Mouse (Mus musculus) neural tube, embryonic 10.5 days (tissue): ENCODE results near the gene Tubgcp6.

Experiments
- DNase-seq: peaks from one replicate; pipeline ENCODE4 v3.0.0-alpha.2; 2017; ENCODE audit warnings: low spot score; ENCODE audit errors: extremely low spot score

Tubgcp6 gene

GRCm38 (mm10) chr15:89141905-89142304, 19.0 kb upstream of the Tubgcp6 start:
- no peak for DNase-seq

- DNase-seq = no peak
These were observed 18.5 kb upstream of the Tubgcp6 start for GRCm38 (mm10) chr15:89141443-89141842.

DNA sequence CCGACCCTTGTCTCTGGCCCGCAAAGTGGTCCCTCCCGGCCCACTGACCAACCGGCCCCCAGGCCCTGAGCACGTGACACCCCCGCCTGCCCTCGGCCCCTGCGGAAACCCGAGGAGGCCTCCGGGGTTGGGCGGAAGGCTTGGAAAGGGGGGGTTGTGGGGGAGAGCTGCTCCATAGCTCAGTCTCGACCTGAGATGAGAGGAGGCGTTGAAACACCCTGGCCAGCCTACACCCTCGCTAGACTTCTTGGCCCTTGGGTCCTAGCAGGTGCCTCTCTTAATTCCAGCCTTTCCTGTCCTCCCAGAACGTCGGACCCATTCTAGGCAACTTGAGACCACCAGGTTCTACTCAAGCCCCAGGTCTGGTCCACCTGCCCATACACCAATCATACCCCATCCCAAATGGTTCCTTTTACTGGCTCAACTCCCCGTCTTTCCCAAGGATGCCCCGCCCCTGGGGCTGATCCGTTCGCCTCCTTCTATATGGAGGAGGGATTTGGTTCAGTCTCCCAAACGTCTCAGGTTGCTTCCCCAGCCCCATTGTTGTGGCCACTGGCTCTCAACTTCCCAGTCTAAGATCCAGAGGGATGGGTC, 17.8 kb upstream of the Tubgcp6 start, which contains the start of gene Mapk12:
Gene Mapk12 (minus strand): TSS at position 45 of the 594 bp plus-strand sequence.
- peak; percentile 71 for DNase-seq

DNA sequence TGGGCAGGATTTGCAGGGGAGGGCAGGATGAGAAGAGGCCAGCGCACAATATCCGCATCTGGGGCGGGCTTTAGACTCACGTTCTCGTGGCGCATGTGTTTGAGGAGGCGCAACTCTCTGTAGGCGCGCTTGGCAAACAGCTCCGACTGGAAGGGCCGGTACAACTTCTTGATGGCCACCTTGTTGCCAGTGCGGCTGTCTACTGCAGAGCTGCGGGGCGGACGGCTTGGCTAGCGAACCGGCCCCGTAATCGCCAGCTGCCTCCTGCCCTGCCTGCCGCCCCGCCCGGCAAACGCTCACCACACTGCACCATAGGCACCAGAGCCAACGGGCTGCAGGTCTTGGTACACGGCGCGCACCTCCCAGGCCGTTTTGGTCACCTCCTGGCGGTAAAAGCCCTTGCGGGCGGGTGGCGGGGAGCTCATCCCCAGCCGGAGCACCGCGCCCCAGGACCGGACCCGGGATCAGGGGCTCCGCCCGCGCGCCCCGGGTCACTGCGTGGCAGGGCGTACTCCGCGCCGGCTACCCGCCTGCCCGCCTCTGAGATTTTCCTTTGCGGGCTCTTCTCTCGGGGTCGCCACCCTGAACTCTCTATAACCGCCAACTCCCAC, 17.2 kb upstream of the Tubgcp6 start:
- peak; percentile 58 for DNase-seq

GRCm38 (mm10) chr15:89138531-89138930, 15.6 kb upstream of the Tubgcp6 start:
- DNase-seq = no peak

DNA sequence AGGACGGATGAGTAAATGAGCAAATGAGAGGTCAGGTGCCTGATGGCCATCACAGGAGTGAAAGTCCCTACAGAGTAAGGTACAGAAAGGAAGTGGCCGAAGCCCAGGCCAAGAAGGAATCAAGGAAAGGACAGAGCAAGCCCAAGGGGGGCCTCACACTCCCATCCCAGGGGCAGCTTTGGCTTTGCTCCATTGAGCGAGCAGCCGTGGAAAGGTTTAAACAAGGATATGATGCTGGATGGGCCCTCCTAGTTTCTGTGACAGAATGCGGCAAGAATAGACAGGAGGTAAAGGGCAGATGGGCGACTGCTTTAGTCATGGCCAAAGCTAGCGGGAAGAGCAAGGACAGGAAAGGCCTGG, 15.1 kb upstream of the Tubgcp6 start:
- DNase-seq = no peak

DNA sequence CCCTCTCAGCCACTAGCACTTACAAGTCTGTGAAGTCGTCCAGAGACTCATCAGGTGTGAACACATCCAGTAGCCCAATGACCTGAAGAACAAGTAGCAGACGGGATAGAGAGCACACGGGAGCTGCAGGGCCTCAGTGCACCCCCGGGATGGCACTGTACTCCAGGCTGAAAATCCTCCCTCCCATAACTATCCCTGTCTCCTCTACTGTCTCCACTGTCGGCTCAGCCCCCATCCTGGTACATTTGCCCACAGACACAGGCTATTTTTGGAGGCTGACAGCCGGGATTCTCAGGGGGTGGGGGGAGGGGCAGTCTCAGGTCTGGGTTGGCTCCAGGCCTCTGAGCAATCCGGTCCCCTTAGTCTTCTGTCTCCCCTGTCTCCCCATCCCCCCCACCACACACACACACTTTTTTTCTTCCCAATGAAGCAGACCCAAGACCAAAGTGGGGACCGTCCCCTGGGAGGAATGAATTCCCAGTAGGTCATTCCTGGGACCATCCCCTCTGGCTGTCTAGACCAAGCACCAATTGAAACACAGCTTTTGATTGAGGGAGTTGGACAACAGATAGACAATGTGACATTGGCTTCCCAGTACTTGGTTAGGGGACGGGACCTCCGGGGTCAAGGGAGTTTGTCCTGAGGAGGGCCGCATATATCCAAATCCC, 14.6 kb upstream of the Tubgcp6 start:
- DNase-seq = no peak

GRCm38 (mm10) chr15:89136461-89137155, 13.7 kb upstream of the Tubgcp6 start:
- no peak for DNase-seq

DNA sequence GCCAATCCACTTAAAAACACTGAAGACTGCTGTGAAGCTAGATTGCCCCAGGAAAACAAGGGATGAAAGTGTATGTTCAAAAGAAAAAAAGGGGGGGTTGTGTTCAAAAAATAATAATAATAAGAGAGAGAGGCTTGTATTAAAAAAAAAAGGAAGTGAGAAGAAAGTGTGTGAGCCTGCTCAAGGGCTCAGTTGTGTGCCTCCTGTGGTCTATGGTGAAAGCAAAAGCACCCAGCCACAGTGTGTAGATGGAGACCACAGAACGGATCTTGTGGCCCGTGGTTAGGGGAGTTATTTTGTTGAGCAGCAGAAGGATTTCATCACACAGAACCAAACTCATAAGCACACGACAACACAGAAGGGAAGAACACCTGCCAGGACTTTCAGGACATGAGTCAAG, 8.4 kb upstream of the Tubgcp6 start:
- DNase-seq = no peak

GRCm38 (mm10) chr15:89130245-89130644, 7.3 kb upstream of the Tubgcp6 start:
- no peak for DNase-seq

GRCm38 (mm10) chr15:89128382-89129350, 5.8 kb upstream of the Tubgcp6 start, which contains the start of gene Hdac10:
Gene Hdac10 (minus strand): TSS chr15:89128700.
- DNase-seq = peak; percentile 88

DNA sequence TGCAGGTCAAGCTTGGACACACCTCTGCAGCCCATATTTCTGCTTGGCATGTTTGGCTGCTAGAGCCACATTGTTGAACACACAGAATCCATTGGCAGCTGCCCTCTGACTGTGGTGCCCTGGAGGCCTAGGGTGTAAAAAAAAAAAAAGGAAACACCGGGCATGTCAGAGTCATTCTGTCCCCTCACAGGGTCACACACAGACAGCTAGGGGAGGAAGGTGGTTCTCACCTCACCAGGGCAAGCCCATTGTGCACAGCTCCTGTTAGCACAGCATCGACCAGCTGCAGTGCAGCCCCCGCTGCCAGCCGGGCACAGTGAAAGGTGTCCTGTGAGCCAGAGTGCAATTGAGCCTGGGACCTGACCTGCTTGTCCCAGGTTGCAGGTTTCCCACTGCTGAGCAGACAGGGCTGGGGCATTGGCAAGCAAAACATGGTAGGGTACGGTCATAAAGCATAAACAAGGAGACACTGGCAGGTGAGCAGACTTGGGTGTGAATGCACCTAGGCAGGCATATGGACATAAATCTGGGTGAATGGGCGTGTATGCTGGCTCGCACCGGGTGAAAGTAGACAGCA, 4.5 kb upstream of the Tubgcp6 start:
- DNase-seq = no peak

- no peak for DNase-seq
These were observed 3.7 kb upstream of the Tubgcp6 start for GRCm38 (mm10) chr15:89126622-89127021.

- DNase-seq = no peak
These were observed 2.4 kb upstream of the Tubgcp6 start for GRCm38 (mm10) chr15:89125351-89125750.

DNA sequence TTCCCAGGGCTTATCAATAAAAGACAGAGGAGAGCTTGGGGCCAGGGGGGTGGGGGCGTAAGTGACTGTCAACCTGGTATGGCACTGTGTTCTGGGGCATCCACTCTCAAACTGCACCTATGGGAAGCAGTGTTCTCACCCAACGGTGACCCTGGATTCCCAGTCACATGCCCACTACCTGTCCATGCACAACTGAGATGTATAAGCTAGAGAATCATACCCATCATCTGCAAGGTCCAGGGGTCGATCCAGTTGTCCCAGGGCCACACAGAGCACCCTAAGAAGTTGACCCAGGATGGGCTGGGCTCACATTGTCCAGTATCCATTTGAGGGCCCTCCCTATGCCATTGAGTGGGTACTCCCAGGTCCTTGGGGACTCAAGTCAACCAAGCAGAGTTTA, 1.4 kb upstream of the Tubgcp6 start:
- no peak for DNase-seq

DNA sequence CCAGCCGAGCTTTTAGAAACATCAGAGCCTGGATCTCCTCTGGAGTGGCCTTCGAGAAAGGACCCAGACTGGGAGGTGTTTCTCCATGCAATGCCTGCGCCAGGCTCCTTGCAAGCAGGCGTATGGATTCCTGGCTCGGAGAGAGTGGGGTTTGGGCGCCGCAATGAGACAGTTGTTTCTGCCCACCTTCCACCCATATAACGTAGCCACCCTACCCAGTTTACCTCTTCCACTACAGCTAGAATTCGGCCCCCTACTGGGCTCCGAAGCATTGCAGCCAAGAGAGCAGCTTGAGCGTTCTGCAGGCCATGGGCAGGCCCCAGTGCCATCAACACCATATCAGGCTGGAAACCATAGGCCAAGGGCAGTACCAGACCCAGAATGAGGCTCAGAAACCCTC, 683 bp upstream of the Tubgcp6 start:
- DNase-seq = peak; percentile 36

DNA sequence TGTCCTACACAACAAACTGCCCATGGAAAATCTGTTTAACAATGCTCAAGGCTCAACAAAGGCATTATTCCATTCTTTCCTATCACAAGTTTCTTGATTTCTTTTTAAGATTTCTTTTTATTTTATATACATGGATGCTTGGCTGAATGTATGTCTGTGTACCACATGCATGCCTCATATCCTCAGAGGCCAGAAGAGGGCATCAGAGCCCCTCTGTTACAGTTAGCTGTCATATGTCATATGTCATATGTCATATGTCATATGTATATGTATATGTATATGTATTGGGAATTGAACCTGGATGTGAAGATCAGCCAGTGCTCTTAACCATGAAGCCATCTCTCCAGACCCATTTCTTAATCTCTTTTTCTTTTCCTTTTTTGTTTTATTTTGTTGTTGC, 4.9 kb downstream of the Tubgcp6 start:
- DNase-seq = no peak

GRCm38 (mm10) chr15:89110147-89110546, 12.8 kb downstream of the Tubgcp6 start:
- DNase-seq = no peak

DNA sequence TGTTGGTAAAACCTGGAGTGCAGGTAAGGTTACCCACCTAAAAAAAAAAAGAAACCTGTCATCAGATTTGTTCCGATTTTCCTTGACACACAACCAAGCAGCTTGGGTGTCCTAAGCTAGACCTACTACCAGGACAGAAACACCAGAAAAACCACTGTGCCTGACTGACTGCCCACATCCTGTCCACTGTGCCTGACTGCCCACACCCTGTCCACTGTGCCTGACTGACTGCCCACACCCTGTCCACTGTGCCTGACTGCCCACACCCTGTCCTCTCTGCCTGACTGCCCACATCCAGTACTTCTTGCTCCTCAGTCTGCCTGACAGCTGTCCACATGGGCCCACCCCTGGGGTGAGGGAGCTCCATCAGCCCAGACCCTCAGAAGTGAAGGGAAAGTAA, 15.9 kb downstream of the Tubgcp6 start:
- no peak for DNase-seq

DNA sequence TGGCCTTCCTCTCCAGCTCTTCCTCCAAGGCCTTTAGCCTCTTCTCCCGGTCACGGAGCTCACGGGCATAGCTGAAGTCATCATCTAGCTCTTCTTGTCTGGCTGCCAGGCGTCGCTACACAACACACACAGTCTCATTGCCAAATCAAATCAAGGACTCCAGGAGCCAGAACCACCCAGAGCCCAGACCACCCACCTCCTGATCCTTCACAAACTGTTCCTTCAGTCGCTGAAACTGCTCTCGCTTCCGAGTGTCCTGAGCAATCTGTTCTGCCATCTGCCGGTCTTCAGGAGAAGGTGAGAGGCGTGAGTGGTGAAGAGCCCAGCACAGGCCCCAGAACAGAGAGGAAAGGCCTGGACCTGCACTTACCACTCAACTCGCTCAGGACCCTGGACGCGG, 16.8 kb downstream of the Tubgcp6 start:
- DNase-seq = no peak

- no peak for DNase-seq
These were observed 18.5 kb downstream of the Tubgcp6 start for GRCm38 (mm10) chr15:89104425-89104824.
